Mouse (Mus musculus): ENCODE data around the gene Slc24a4. TPM values are rescaled to one million over a fixed set of nuclear protein-coding genes. Genes with fewer than 3 reads are reported as not detected.

The Slc24a4 gene
- total and polyA plus RNA-seq, 2 experiments, result not detected

GRCm38 (mm10) chr12:102284618-102285159, 156.2 kb downstream of the Slc24a4 start:
- TF ChIP-seq CTCF (IDR thresholded peaks at IDR 0.05; ENCODE audit: low read depth, low read length) (no peak), POLR2A (IDR thresholded peaks at IDR 0.05; ENCODE audit: extremely low read depth, insufficient read depth, low read length) (no peak)
- H3K4me1 ChIP-seq (ENCODE audit: control insufficient read depth, insufficient read depth, low read length), result peaks cover 20% of the 10 kb centered on the region
- H3K79me2 ChIP-seq (ENCODE audit: control insufficient read depth, insufficient read depth, low read length), result peaks cover 27% of the 10 kb centered on the region; the same call in 1 of the 2 replicates
- 71% methylated on average over 3 of the region's 3 CpGs for WGBS
- H3K9ac ChIP-seq (ENCODE audit: low read depth, low read length), result no peak overlapping the region
- H3K36me3 ChIP-seq (ENCODE audit: control insufficient read depth, insufficient read depth, low read length), result no peaks in the 10 kb centered on the region
- no peak for DNase-seq (ENCODE audit: extremely low read depth, low read depth, low spot score)
- H3K27me3 ChIP-seq (ENCODE audit: control insufficient read depth, insufficient read depth, low read length), result no peaks in the 10 kb centered on the region
- no peak overlapping the region for H3K4me3 ChIP-seq (ENCODE audit: insufficient read depth, low read depth, low read length)
- no peak overlapping the region for H3K27ac ChIP-seq (replicated peaks; ENCODE audit: insufficient read depth, low read depth, low read length)

- Histone ChIP-seq H3K36me3 (ENCODE audit: control insufficient read depth, insufficient read depth, low read length) (no peaks in the 10 kb centered on the region), H3K79me2 (ENCODE audit: control insufficient read depth, insufficient read depth, low read length) (peaks cover 32% of the 10 kb centered on the region; the same call in 1 of the 2 replicates), H3K27me3 (ENCODE audit: control insufficient read depth, insufficient read depth, low read length) (no peaks in the 10 kb centered on the region), H3K9ac (ENCODE audit: low read depth, low read length) (no peak overlapping the region), H3K4me3 (ENCODE audit: insufficient read depth, low read depth, low read length) (no peak overlapping the region), H3K27ac (replicated peaks; ENCODE audit: insufficient read depth, low read depth, low read length) (no peak overlapping the region), H3K4me1 (ENCODE audit: control insufficient read depth, insufficient read depth, low read length) (peaks cover 20% of the 10 kb centered on the region)
- WGBS, result 87% methylated on average over 6 of the region's 6 CpGs
- no peak for TF ChIP-seq CTCF (IDR thresholded peaks at IDR 0.05; ENCODE audit: low read depth, low read length)
- no peak for DNase-seq (ENCODE audit: extremely low read depth, low read depth, low spot score)
Measured at GRCm38 (mm10) chr12:102285318-102285717, 156.8 kb downstream of the Slc24a4 start.

- H3K27me3 ChIP-seq (ENCODE audit: control insufficient read depth, insufficient read depth, low read length), result no peaks in the 10 kb centered on the region
- H3K79me2 ChIP-seq (ENCODE audit: control insufficient read depth, insufficient read depth, low read length), result peaks cover 35% of the 10 kb centered on the region; the same call in 1 of the 2 replicates
- WGBS, result 66% methylated on average over 5 of the region's 5 CpGs
- H3K9ac ChIP-seq (ENCODE audit: low read depth, low read length), result no peak overlapping the region
- H3K4me1 ChIP-seq (ENCODE audit: control insufficient read depth, insufficient read depth, low read length), result peaks cover 20% of the 10 kb centered on the region
- no peak for DNase-seq (ENCODE audit: extremely low read depth, low read depth, low spot score)
- no peak overlapping the region for H3K4me3 ChIP-seq (ENCODE audit: insufficient read depth, low read depth, low read length)
- no peak overlapping the region for H3K27ac ChIP-seq (replicated peaks; ENCODE audit: insufficient read depth, low read depth, low read length)
- TF ChIP-seq CTCF (IDR thresholded peaks at IDR 0.05; ENCODE audit: low read depth, low read length) (no peak), POLR2A (IDR thresholded peaks at IDR 0.05; ENCODE audit: extremely low read depth, insufficient read depth, low read length) (no peak)
- H3K36me3 ChIP-seq (ENCODE audit: control insufficient read depth, insufficient read depth, low read length), result no peaks in the 10 kb centered on the region
Measured at GRCm38 (mm10) chr12:102285779-102286178, 157.2 kb downstream of the Slc24a4 start.

DNA sequence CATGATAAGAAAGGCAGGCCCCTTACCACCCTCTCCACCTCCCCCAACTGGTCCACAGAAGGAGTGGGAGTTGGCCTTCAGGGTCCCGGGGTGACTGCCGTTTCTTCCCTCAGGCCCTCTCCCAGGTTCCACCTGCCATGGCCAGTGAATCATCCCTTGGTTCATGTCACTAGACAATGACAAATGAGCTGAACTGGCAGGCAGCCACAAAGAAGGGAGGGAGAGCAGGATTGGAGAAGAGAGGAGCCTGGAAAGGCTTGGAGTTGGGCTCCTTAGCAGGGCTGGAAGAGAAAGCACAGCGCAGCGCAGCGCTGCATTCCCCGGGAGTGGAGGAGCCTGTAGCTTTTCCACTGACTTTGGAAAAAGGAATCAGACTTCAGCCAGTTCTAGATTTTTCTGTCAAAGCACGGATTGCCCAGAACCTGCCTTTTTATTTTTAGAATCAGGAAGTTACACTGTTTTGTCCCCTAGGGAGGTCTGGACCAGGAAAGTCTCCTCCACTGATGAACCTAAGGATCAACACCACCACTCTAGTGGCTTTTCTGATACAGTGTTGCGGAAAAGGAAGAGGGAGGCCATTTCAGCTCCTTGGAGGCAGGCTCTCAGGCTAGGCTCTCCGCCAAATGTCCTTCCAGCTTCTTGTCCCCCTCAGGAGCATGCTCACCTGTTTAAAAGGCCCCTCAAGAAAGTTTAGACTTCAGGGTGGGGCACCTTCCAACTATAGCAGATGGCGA, 158.3 kb downstream of the Slc24a4 start:
- Histone ChIP-seq H3K27me3 (ENCODE audit: control insufficient read depth, insufficient read depth, low read length) (no peaks in the 10 kb centered on the region), H3K9ac (ENCODE audit: low read depth, low read length) (0 out of 2 replicates have a peak overlapping the region, but pooled peaks have one; percentile 6), H3K27ac (replicated peaks; ENCODE audit: insufficient read depth, low read depth, low read length) (peak overlapping the region; percentile 43), H3K79me2 (ENCODE audit: control insufficient read depth, insufficient read depth, low read length) (peaks cover 37% of the 10 kb centered on the region; the same call in 1 of the 2 replicates), H3K36me3 (ENCODE audit: control insufficient read depth, insufficient read depth, low read length) (no peaks in the 10 kb centered on the region), H3K4me1 (ENCODE audit: control insufficient read depth, insufficient read depth, low read length) (peaks cover 22% of the 10 kb centered on the region), H3K4me3 (ENCODE audit: insufficient read depth, low read depth, low read length) (no peak overlapping the region)
- no peak for TF ChIP-seq POLR2A (IDR thresholded peaks at IDR 0.05; ENCODE audit: extremely low read depth, insufficient read depth, low read length)
- no peak for TF ChIP-seq CTCF (IDR thresholded peaks at IDR 0.05; ENCODE audit: low read depth, low read length)
- DNase-seq (ENCODE audit: extremely low read depth, low read depth, low spot score), result no peak
- WGBS, result 74% methylated on average over 10 of the region's 10 CpGs

DNA sequence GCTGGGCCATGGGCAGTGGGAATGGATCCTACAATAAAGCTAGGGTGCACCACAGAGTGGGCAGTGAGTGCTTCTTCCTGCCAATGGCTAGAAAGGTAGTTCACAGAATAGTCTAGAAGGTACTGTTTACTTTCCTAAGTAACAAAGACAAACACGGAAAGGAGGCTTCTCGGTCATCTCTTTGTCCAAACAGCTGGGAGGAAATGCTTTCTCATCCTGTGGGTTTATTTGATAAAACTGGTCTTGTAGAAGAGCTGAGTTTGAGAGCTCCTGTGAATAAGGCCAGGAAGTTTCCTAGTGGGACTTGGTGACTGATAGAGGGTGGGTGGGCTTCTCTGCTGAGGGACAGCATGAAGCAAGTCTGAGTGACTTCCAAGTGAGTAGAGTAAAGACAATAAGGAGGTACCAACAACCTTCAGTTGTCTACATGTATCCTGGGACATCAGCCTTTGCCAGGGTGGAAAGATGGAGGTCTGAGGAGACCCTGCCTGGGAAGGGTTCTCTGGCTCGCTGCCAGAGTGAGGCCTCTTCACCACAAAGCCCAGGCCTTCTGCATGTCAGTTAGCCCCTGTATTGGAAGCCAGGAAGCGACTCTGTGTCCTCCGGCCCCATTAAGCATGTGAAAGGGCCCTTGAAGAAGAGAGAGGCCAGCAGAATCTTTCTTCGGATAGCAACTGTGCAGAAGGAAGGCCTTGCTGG, 159.5 kb downstream of the Slc24a4 start:
- peak overlapping the region; percentile 38 for H3K27ac ChIP-seq (replicated peaks; ENCODE audit: insufficient read depth, low read depth, low read length)
- DNase-seq (ENCODE audit: extremely low read depth, low read depth, low spot score), result no peak
- TF ChIP-seq CTCF (IDR thresholded peaks at IDR 0.05; ENCODE audit: low read depth, low read length), result no peak
- TF ChIP-seq POLR2A (IDR thresholded peaks at IDR 0.05; ENCODE audit: extremely low read depth, insufficient read depth, low read length), result no peak
- peaks cover 48% of the 10 kb centered on the region; the same call in 1 of the 2 replicates for H3K79me2 ChIP-seq (ENCODE audit: control insufficient read depth, insufficient read depth, low read length)
- WGBS, result 53% methylated on average over 6 of the region's 6 CpGs
- H3K36me3 ChIP-seq (ENCODE audit: control insufficient read depth, insufficient read depth, low read length), result no peaks in the 10 kb centered on the region
- H3K4me1 ChIP-seq (ENCODE audit: control insufficient read depth, insufficient read depth, low read length), result peaks cover 26% of the 10 kb centered on the region
- no peak overlapping the region for H3K9ac ChIP-seq (ENCODE audit: low read depth, low read length)
- no peaks in the 10 kb centered on the region for H3K27me3 ChIP-seq (ENCODE audit: control insufficient read depth, insufficient read depth, low read length)
- H3K4me3 ChIP-seq (ENCODE audit: insufficient read depth, low read depth, low read length), result no peak overlapping the region
